Mouse (Mus musculus) kidney, adult 2 months (tissue): ENCODE results near the gene Cox4i2.

Source experiments
- CTCF ChIP-seq: fragments of 200-500 bp; conservative IDR thresholded peaks from 2 replicates; pipeline ENCODE4 v1.5.1; 2011; ENCODE audit warnings: low read depth, mild to moderate bottlenecking, control low read depth, low read length, moderate library complexity, mixed read lengths; ENCODE audit not compliant: insufficient read depth, insufficient read length
- POLR2A ChIP-seq: fragments of 200-500 bp; IDR thresholded peaks from one replicate; pipeline ENCODE4 v1.6.1; 2011; ENCODE audit warnings: low read depth, low read length, control low read depth

DNA sequence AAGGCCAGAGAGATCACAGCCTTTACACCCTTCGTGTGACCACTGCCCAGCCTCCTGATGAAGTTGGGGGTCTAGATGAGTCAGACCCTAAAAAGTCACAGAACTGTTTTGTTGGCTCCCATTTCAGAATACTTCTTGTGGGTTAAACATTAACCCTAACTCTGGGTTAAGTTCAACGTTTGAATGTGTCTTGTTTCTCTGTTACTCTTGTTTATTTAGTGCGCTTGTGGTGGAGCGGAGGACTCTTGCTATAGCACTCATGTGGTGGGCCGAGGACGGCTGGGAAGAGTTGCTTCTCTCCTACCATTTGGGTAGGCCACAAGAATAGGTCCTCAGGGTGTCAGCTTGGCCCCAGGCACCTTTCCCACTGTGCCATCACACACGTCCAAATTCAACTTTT is 25.4 kb upstream of the Cox4i2 start:
- TF ChIP-seq POLR2A (no peak), CTCF (no peak)
